Mouse (Mus musculus): ENCODE measurements around the gene Cadm1. TPM values are rescaled to one million over a fixed set of nuclear protein-coding genes. Genes with fewer than 3 reads are reported as not detected.

Cadm1 gene
- polyA plus RNA-seq, 1 experiment = 7.9 TPM

- Histone ChIP-seq H3K4me1 (replicated peaks; ENCODE audit: control insufficient read depth, insufficient read depth, low read length) (no peaks in the 10 kb centered on the region), H3K27me3 (ENCODE audit: control insufficient read depth, insufficient read depth, low read length) (no peaks in the 10 kb centered on the region), H3K27ac (ENCODE audit: control insufficient read depth, insufficient read depth, low read length) (no peak overlapping the region), H3K36me3 (ENCODE audit: control insufficient read depth, insufficient read depth, low read length) (no peaks in the 10 kb centered on the region), H3K4me3 (ENCODE audit: control insufficient read depth, insufficient read depth, low read length) (no peak overlapping the region)
- 87% methylated on average over 5 of the region's 5 CpGs for WGBS
- TF ChIP-seq CTCF (IDR thresholded peaks at IDR 0.05; ENCODE audit: borderline replicate concordance, control insufficient read depth, extremely low read depth, insufficient read depth, low read length, poor library complexity) = no peak
- TF ChIP-seq POLR2A (IDR thresholded peaks at IDR 0.05; ENCODE audit: control insufficient read depth, extremely low read depth, insufficient read depth, low read length, poor library complexity) = no peak
- DNase-seq = no peak
Measured at GRCm38 (mm10) chr9:47771953-47772352, 242.0 kb downstream of the Cadm1 start.

- no peak for TF ChIP-seq CTCF (IDR thresholded peaks at IDR 0.05; ENCODE audit: borderline replicate concordance, control insufficient read depth, extremely low read depth, insufficient read depth, low read length, poor library complexity)
- no peak for TF ChIP-seq POLR2A (IDR thresholded peaks at IDR 0.05; ENCODE audit: control insufficient read depth, extremely low read depth, insufficient read depth, low read length, poor library complexity)
- 90% methylated on average over 6 of the region's 6 CpGs for whole genome bisulfite sequencing
- DNase-seq = no peak
Measured at GRCm38 (mm10) chr9:47772750-47773149, 242.8 kb downstream of the Cadm1 start.

DNA sequence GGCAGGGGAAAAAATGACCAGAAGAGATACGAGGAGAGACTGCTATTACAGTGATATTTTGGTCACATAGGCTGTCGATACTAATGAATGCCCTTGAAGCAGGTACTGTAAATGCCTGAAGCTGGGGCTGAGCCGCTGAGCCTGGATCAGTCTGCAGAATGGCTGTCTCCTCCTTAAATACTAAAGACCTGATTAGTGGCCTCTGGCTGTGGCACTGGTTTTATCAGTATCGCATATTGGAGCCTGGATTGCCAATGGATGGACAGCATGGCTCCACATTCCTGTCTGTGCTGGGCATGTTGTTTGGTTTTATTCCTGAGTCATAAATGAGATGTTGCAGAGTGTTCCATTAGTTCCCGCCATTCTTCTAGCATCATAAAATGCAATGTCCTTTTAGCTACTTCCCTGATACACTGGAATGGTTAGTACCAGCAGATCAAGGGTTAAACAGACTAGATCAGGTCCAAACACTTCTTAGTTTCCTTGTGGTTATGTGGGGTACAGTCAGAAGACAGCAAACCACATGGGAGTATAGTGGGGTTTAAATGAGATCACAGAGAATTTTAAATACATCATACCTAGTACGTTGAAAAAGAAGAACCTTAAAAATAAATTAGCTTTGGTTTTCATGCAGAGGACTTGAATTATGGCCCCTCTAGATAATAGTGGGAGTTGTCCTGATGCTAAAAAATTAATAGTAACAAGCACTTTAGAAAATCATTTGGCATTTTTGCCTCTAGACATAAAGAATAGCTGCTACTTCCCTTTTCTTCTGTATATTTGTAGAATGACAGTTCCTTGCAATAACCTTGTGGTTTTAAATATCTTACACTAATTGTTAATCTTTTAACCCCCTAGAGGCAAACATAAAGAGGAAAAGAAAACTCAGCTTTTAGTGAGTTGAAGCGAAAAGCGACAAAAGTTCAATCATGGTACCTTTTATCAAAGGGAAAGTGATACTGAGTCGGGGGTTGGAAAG is 247.3 kb downstream of the Cadm1 start:
- 32% methylated on average over 9 of the region's 9 CpGs for WGBS
- H3K27ac ChIP-seq (ENCODE audit: control insufficient read depth, insufficient read depth, low read length) = no peak overlapping the region
- DNase-seq = no peak

More at GRCm38 (mm10) chr9:47772750-47773149, 242.8 kb downstream of the Cadm1 start:
- Histone ChIP-seq H3K36me3 (ENCODE audit: control insufficient read depth, insufficient read depth, low read length) (no peaks in the 10 kb centered on the region), H3K4me1 (replicated peaks; ENCODE audit: control insufficient read depth, insufficient read depth, low read length) (no peaks in the 10 kb centered on the region), H3K27me3 (ENCODE audit: control insufficient read depth, insufficient read depth, low read length) (no peaks in the 10 kb centered on the region), H3K4me3 (ENCODE audit: control insufficient read depth, insufficient read depth, low read length) (no peak overlapping the region), H3K27ac (ENCODE audit: control insufficient read depth, insufficient read depth, low read length) (no peak overlapping the region)

GRCm38 (mm10) chr9:47778438-47778837 is 248.5 kb downstream of the Cadm1 start:
- Histone ChIP-seq H3K4me3 (ENCODE audit: control insufficient read depth, insufficient read depth, low read length) (no peak overlapping the region), H3K36me3 (ENCODE audit: control insufficient read depth, insufficient read depth, low read length) (no peaks in the 10 kb centered on the region), H3K27me3 (ENCODE audit: control insufficient read depth, insufficient read depth, low read length) (no peaks in the 10 kb centered on the region), H3K27ac (ENCODE audit: control insufficient read depth, insufficient read depth, low read length) (no peak overlapping the region), H3K4me1 (replicated peaks; ENCODE audit: control insufficient read depth, insufficient read depth, low read length) (no peaks in the 10 kb centered on the region)
- TF ChIP-seq CTCF (IDR thresholded peaks at IDR 0.05; ENCODE audit: borderline replicate concordance, control insufficient read depth, extremely low read depth, insufficient read depth, low read length, poor library complexity) (no peak), POLR2A (IDR thresholded peaks at IDR 0.05; ENCODE audit: control insufficient read depth, extremely low read depth, insufficient read depth, low read length, poor library complexity) (no peak)
- DNase-seq = no peak
- 84% methylated on average over 11 of the region's 11 CpGs for WGBS

More for the DNA sequence above, 247.3 kb downstream of the Cadm1 start:
- Histone ChIP-seq H3K4me3 (ENCODE audit: control insufficient read depth, insufficient read depth, low read length) (no peak overlapping the region), H3K4me1 (replicated peaks; ENCODE audit: control insufficient read depth, insufficient read depth, low read length) (no peaks in the 10 kb centered on the region), H3K36me3 (ENCODE audit: control insufficient read depth, insufficient read depth, low read length) (no peaks in the 10 kb centered on the region), H3K27me3 (ENCODE audit: control insufficient read depth, insufficient read depth, low read length) (no peaks in the 10 kb centered on the region)
- TF ChIP-seq CTCF (IDR thresholded peaks at IDR 0.05; ENCODE audit: borderline replicate concordance, control insufficient read depth, extremely low read depth, insufficient read depth, low read length, poor library complexity) (no peak), POLR2A (IDR thresholded peaks at IDR 0.05; ENCODE audit: control insufficient read depth, extremely low read depth, insufficient read depth, low read length, poor library complexity) (no peak)

DNA sequence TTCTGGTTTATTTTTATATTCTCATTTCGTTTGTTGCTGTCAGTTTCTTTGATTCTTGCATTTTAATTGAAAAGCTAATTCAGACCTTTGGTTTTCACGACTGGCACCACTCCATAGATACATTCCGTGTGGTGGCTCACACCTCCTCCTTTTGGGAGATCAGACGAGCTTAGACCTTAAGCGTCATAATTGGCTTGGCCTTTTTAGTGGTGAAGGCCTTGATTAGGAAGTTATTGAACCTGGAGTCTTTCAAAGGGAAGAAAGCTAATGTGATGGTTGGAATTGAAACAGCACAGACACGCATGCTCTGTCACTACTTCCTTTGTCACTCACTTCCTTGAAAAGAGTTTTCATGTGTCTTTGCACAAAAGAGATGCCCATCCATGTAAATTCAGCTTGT is 249.3 kb downstream of the Cadm1 start:
- Histone ChIP-seq H3K4me1 (replicated peaks; ENCODE audit: control insufficient read depth, insufficient read depth, low read length) (no peaks in the 10 kb centered on the region), H3K27me3 (ENCODE audit: control insufficient read depth, insufficient read depth, low read length) (no peaks in the 10 kb centered on the region), H3K36me3 (ENCODE audit: control insufficient read depth, insufficient read depth, low read length) (no peaks in the 10 kb centered on the region), H3K27ac (ENCODE audit: control insufficient read depth, insufficient read depth, low read length) (no peak overlapping the region), H3K4me3 (ENCODE audit: control insufficient read depth, insufficient read depth, low read length) (no peak overlapping the region)
- TF ChIP-seq CTCF (IDR thresholded peaks at IDR 0.05; ENCODE audit: borderline replicate concordance, control insufficient read depth, extremely low read depth, insufficient read depth, low read length, poor library complexity) (no peak), POLR2A (IDR thresholded peaks at IDR 0.05; ENCODE audit: control insufficient read depth, extremely low read depth, insufficient read depth, low read length, poor library complexity) (no peak)
- DNase-seq = no peak
- WGBS = 93% methylated on average over 6 of the region's 6 CpGs

DNA sequence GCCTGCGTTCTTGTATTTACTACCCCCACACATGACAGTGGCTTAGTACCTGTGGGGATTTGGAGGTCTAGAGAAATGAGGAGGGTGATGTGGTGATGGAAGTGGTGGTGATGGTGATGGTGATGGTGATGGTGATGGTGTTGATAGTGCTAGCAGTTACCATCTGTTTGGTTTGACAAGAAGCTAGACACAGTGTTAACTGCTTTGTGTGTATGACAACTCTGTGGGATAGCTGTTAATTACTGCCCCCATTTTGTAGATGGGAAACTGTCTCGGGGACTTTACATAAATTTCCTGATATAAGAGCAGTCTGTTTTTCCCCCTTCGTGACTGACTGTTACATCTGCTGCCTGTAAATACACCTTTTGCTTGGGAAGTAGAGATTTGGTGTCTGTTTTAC is 256.7 kb downstream of the Cadm1 start:
- Histone ChIP-seq H3K36me3 (ENCODE audit: control insufficient read depth, insufficient read depth, low read length) (no peaks in the 10 kb centered on the region), H3K4me3 (ENCODE audit: control insufficient read depth, insufficient read depth, low read length) (no peak overlapping the region), H3K4me1 (replicated peaks; ENCODE audit: control insufficient read depth, insufficient read depth, low read length) (no peaks in the 10 kb centered on the region), H3K27me3 (ENCODE audit: control insufficient read depth, insufficient read depth, low read length) (no peaks in the 10 kb centered on the region), H3K27ac (ENCODE audit: control insufficient read depth, insufficient read depth, low read length) (no peak overlapping the region)
- TF ChIP-seq CTCF (IDR thresholded peaks at IDR 0.05; ENCODE audit: borderline replicate concordance, control insufficient read depth, extremely low read depth, insufficient read depth, low read length, poor library complexity) (no peak), POLR2A (IDR thresholded peaks at IDR 0.05; ENCODE audit: control insufficient read depth, extremely low read depth, insufficient read depth, low read length, poor library complexity) (no peak)
- WGBS = 88% methylated on average over 3 of the region's 3 CpGs
- DNase-seq = no peak

All from thymus, adult 2 months (tissue).